Mouse (Mus musculus) heart, postnatal 10 days (tissue): ENCODE data around the gene Jam2. TPM values are rescaled to one million over a fixed set of nuclear protein-coding genes. Genes with fewer than 3 reads are reported as not detected.
A peak's percentile ranks its signal among the peaks of the same experiment; 100 is the strongest.

ENCODE experiments used
- DNase-seq, 2 experiments: peaks; one replicate each; pipeline ENCODE4 v3.0.0; 2021
- intact Hi-C: fragments of 180-260 bp; cut with DNase I; formaldehyde crosslinking; loops from one replicate; pipeline ENCODE4 v1.15.1; 2025
- total RNA-seq, 2 experiments: library from RNA; stranded (reverse); gene quantifications; 2 replicates each; pipeline ENCODE4 v1.2.3; 2021

Jam2 gene
- total RNA-seq, result 10 to 100 TPM; 56.7 to 69.4 TPM

GRCm38 (mm10) chr16:84774003-84774703 is at the start of gene Jam2:
Gene Jam2, plus strand, starts transcription at chr16:84774123.
- peak; percentile 85 to 88 for DNase-seq
- intact Hi-C loops, result loop anchor here (2.0 to 10.0 kb wide), 3 partner anchors 51 to 771 kb away; no protein-coding TSS in a partner anchor

- no peak for DNase-seq
- intact Hi-C loops, result loop anchor here (1.0 kb wide), 4 partner anchors 38 to 143 kb away; partner anchors contain the start of gene Atp5j
Observed at GRCm38 (mm10) chr16:84734806-84735165, 39.1 kb upstream of the Jam2 start.

- intact Hi-C loops, result loop anchor here (1.0 kb wide), 4 partner anchors 37 to 142 kb away; partner anchors contain the start of gene Atp5j
Observed at GRCm38 (mm10) chr16:84735166-84736105, 38.5 kb upstream of the Jam2 start, which contains the start of gene Mrpl39. Gene Mrpl39, minus strand, starts transcription at chr16:84735742.

GRCm38 (mm10) chr16:84737358-84737757 is 36.6 kb upstream of the Jam2 start:
- DNase-seq, result no peak
- intact Hi-C loops, result no loop called here

More at GRCm38 (mm10) chr16:84735166-84736105, 38.5 kb upstream of the Jam2 start, which contains the start of gene Mrpl39:
- peak; percentile 98 to 99 for DNase-seq

- intact Hi-C loops, result no loop called here
- DNase-seq, result peak; percentile 19 to 24
Observed at GRCm38 (mm10) chr16:84744703-84745490, 29.0 kb upstream of the Jam2 start.

- intact Hi-C loops, result no loop called here
- DNase-seq, result peak in 1 of 2 experiments; percentile 11
Observed at GRCm38 (mm10) chr16:84745721-84746306, 28.1 kb upstream of the Jam2 start.

- DNase-seq, result no peak
- intact Hi-C loops, result no loop called here
Observed at GRCm38 (mm10) chr16:84767956-84768355, 6.0 kb upstream of the Jam2 start.

GRCm38 (mm10) chr16:84769182-84769581 is 4.7 kb upstream of the Jam2 start:
- intact Hi-C loops, result no loop called here

GRCm38 (mm10) chr16:84769619-84770464 is 4.1 kb upstream of the Jam2 start:
- DNase-seq, result no peak
- intact Hi-C loops, result loop anchor here (10.0 kb wide), 1 partner anchor 775 kb away; no protein-coding TSS in a partner anchor

More at GRCm38 (mm10) chr16:84769182-84769581, 4.7 kb upstream of the Jam2 start:
- no peak for DNase-seq

GRCm38 (mm10) chr16:84770891-84771290 is 3.0 kb upstream of the Jam2 start:
- intact Hi-C loops, result loop anchor here (10.0 kb wide), 1 partner anchor 774 kb away; no protein-coding TSS in a partner anchor

GRCm38 (mm10) chr16:84771461-84771860 is 2.5 kb upstream of the Jam2 start:
- peak; percentile 71 to 73 for DNase-seq
- intact Hi-C loops, result loop anchor here (10.0 kb wide), 1 partner anchor 773 kb away; no protein-coding TSS in a partner anchor

More at GRCm38 (mm10) chr16:84770891-84771290, 3.0 kb upstream of the Jam2 start:
- no peak for DNase-seq

GRCm38 (mm10) chr16:84772496-84773267 is 1.2 kb upstream of the Jam2 start:
- DNase-seq, result no peak
- intact Hi-C loops, result loop anchor here (1.0 to 10.0 kb wide), 2 partner anchors 37 to 772 kb away; partner anchors contain the start of gene Mrpl39

- DNase-seq, result no peak
- intact Hi-C loops, result loop anchor here (10.0 kb wide), 1 partner anchor 771 kb away; no protein-coding TSS in a partner anchor
Observed at GRCm38 (mm10) chr16:84773268-84773861, 558 bp upstream of the Jam2 start.

GRCm38 (mm10) chr16:84774761-84775231 is 873 bp downstream of the Jam2 start:
- intact Hi-C loops, result loop anchor here (2.0 to 10.0 kb wide), 3 partner anchors 50 to 770 kb away; no protein-coding TSS in a partner anchor
- peak; percentile 66 for DNase-seq

- intact Hi-C loops, result loop anchor here (2.0 to 10.0 kb wide), 3 partner anchors 49 to 769 kb away; no protein-coding TSS in a partner anchor
- no peak for DNase-seq
Observed at GRCm38 (mm10) chr16:84775356-84775755, 1.4 kb downstream of the Jam2 start.

GRCm38 (mm10) chr16:84776089-84776784 is 2.3 kb downstream of the Jam2 start:
- intact Hi-C loops, result loop anchor here (1.0 to 10.0 kb wide), 2 partner anchors 41 to 769 kb away; no protein-coding TSS in a partner anchor

More at GRCm38 (mm10) chr16:84776089-84776784, 2.3 kb downstream of the Jam2 start:
- DNase-seq, result no peak
